Mouse (Mus musculus) hindbrain, postnatal 0 days (tissue): ENCODE data around the gene Nop9. TPM values are rescaled to one million over a fixed set of nuclear protein-coding genes. Genes with fewer than 3 reads are reported as not detected.

Experiments
- ATAC-seq: fragments of 200-750 bp; cut with Nextera tagmentation; 2 replicates; pipeline ENCODE4 v1.8.0; 2017; ENCODE audit warnings: mild to moderate bottlenecking, moderate TSS enrichment, moderate library complexity
- DNase-seq: peaks from one replicate; pipeline ENCODE4 v3.0.0-alpha.2; 2015; ENCODE audit warnings: low spot score
- H3K27ac ChIP-seq: fragments of 300-500 bp; sonication (generic); 2 replicates; pipeline ENCODE4 v1.5.1; 2014; ENCODE audit warnings: mild to moderate bottlenecking
- H3K27me3 ChIP-seq: fragments of 300-500 bp; sonication (generic); 2 replicates; pipeline ENCODE4 v1.6.1; 2014; ENCODE audit warnings: low read length, mixed read lengths; ENCODE audit not compliant: insufficient read depth
- H3K36me3 ChIP-seq: fragments of 300-500 bp; sonication (generic); 2 replicates; pipeline ENCODE4 v1.6.1; 2014; ENCODE audit warnings: low read length, mixed read lengths; ENCODE audit not compliant: insufficient read depth
- H3K4me1 ChIP-seq: fragments of 300-500 bp; sonication (generic); 2 replicates; pipeline ENCODE4 v1.6.1; 2014; ENCODE audit warnings: antibody characterized with exemption, low read length, mixed read lengths; ENCODE audit not compliant: insufficient read depth
- H3K4me2 ChIP-seq: fragments of 300-500 bp; sonication (generic); 2 replicates; pipeline ENCODE4 v1.6.1; 2014; ENCODE audit warnings: low read depth, mild to moderate bottlenecking, low read length, moderate library complexity, mixed read lengths
- H3K4me3 ChIP-seq: fragments of 300-500 bp; sonication (generic); 2 replicates; pipeline ENCODE4 v1.5.1; 2014; ENCODE audit warnings: low read length
- H3K9ac ChIP-seq: fragments of 300-500 bp; sonication (generic); replicated peaks from 2 replicates; pipeline ENCODE4 v1.6.1; 2014; ENCODE audit warnings: mild to moderate bottlenecking, low read length, moderate library complexity, mixed read lengths
- H3K9me3 ChIP-seq: fragments of 300-500 bp; sonication (generic); 2 replicates; pipeline ENCODE4 v1.6.1; 2016; ENCODE audit warnings: low read length, mixed read lengths
- CTCF ChIP-seq: IDR thresholded peaks from 2 replicates; pipeline ENCODE4 v1.5.1; 2016; ENCODE audit warnings: antibody characterized with exemption, control low read depth, low read depth
- WGBS: fragments of 180-500 bp; shearing (Covaris S2); extraction: QIAGEN DNeasy Blood & Tissue Kit; methylation state at CpG from one replicate; pipeline ENCODE4 v1.1.7; 2014; 5-methylcytosine and 5-hydroxymethylcytosine counted together
- polyA plus RNA-seq: library from polyadenylated mRNA; unstranded; fragments of >200 nt; fragmentation: Nextera tagmentation; extraction: Ambion mirVana; gene quantifications from 2 replicates; pipeline ENCODE4 v1.2.1, GENCODE M21; 2015
- total RNA-seq: library from RNA; depleted of rRNA; stranded (reverse); fragments of >200 nt; gene quantifications from 2 replicates; pipeline ENCODE4 v1.2.3, GENCODE M21; 2014

Gene Nop9
- total and polyA plus RNA-seq, 2 experiments from 2014 or later, result 23.0 to 28.9 TPM

DNA sequence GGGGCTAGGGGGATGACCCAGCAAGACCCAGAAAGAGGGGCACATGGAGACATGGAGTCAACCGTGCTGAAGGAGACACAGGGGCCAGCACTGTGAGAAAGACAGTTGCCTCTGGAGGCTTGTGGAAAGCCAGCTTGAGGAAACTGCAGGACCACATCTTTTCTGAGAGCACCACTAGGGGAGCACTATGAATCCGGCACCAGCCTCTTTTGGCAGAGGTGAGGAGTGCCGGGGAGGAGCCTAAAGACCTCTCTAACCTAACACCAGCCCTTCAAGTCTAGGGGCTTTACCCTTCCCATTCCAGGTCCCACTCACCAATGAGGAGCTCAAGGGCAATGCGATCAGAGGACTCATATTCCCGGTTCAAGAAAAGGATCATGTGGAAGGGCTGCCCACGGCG, 33.7 kb upstream of the Nop9 start:
- DNase-seq (no peak), ATAC-seq (no peak)
- Histone ChIP-seq H3K9ac (no peak overlapping the region), H3K4me3 (no peak overlapping the region), H3K36me3 (no peaks in the 10 kb centered on the region), H3K4me2 (no peak overlapping the region), H3K9me3 (no peaks in the 10 kb centered on the region), H3K27ac (no peak overlapping the region), H3K4me1 (no peaks in the 10 kb centered on the region; the same call in 1 of the 2 replicates), H3K27me3 (0 out of 2 replicates have a peak, but pooled peaks cover 5% of the 10 kb centered on the region)
- TF ChIP-seq CTCF, result no peak
- WGBS, result 85% methylated on average over 7 of the region's 7 CpGs

DNA sequence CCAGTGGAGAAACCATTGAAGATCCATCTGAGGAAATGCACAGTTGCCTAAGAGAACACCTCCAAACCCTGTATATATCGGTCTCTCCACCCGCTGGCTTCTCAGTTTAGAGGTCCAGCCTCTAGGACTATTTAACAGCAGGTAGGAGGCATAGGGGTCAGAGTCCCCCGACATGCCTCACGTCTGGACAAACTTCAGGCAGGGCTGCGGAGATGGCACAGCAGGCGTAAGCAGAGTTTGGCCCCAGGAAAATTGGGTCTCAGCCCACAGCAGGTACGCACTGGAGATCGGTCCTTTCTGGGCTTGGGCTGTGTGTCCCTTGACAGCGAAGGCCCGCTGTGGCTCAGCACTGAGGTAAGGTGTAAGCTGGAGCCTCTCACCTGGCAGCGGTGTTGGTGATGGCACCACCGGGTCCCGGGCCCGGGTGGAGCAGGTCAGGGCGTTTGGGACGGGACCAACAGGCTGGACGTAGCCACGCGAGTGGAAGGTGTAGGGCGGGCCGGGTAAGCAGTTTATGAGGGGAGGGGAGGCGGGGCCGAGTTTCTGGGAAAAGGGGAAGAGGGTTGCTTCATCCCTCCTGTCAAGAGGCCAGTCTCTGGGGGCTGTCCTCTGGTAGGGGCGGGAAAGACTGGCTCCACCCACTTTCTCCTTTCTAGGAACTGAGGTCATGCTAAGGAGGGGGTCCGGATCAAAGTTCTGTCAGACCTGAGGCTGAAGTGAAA, 32.3 kb upstream of the Nop9 start:
- no peak overlapping the region for H3K4me3 ChIP-seq
- H3K4me2 ChIP-seq, result no peak overlapping the region
- no peak for DNase-seq
- TF ChIP-seq CTCF, result no peak
- ATAC-seq, result no peak
- H3K27ac ChIP-seq, result no peak overlapping the region
- no peaks in the 10 kb centered on the region; the same call in 1 of the 2 replicates for H3K4me1 ChIP-seq
- no peaks in the 10 kb centered on the region for H3K9me3 ChIP-seq
- H3K9ac ChIP-seq, result no peak overlapping the region
- H3K27me3 ChIP-seq, result 0 out of 2 replicates have a peak, but pooled peaks cover 5% of the 10 kb centered on the region
- WGBS, result 15% methylated on average over 25 of the region's 25 CpGs
- no peaks in the 10 kb centered on the region for H3K36me3 ChIP-seq

DNA sequence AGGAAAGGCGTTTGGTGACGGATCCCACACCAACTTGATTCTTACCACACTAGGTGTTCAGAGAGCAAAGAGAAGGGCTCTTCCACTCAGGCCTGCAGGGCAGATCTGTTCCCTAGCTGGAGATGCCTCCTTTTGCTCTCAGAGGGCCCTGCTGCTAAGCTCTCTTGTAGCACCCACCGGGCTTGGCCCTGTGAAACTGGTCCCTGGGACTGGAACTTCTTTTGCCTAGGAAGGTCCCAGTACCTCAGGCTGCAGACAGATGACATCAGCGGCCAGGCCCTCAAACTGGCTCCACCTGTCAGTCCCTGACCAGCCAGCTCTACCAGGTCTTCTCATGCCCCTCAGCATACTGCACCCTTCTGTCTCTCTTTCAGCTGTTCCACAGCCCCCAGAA, 31.8 kb upstream of the Nop9 start, which contains the start of gene Tgm1:
Tgm1 (minus strand) TSS at position 198 of the 394 bp plus-strand sequence.
- Histone ChIP-seq H3K4me1 (no peaks in the 10 kb centered on the region; the same call in 1 of the 2 replicates), H3K9ac (no peak within 1 kb of the TSS), H3K9me3 (no peaks in the 10 kb centered on the region), H3K4me3 (no peak within 1 kb of the TSS), H3K27ac (no peak within 1 kb of the TSS), H3K36me3 (0 out of 2 replicates have a peak, but pooled peaks cover 3% of the 10 kb centered on the region), H3K27me3 (0 out of 2 replicates have a peak, but pooled peaks cover 5% of the 10 kb centered on the region), H3K4me2 (no peak within 1 kb of the TSS)
- TF ChIP-seq CTCF, result no peak
- no peak for ATAC-seq
- no peak for DNase-seq
- 34% methylated on average over 4 of the region's 4 CpGs for WGBS

DNA sequence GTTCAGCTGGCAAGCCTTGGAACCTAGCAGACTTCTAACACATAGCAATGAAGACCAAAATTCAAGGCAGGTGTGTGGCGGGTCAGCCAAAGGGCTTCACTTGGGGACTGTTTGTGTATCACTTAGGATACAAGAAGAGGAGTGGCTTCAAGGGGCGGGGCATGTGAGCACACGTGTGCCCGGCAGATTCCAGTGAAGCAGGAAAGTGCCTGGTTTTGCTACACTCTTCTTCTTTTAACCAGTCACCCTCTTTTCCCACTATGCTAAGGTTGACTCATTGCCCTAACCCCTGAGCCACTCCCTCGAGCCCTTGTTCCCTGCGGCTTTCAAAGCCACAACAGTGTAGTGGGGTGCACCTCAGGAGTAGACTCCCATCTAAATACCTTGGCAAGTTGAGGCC, 30.6 kb upstream of the Nop9 start:
- DNase-seq (no peak), ATAC-seq (no peak)
- no peaks in the 10 kb centered on the region for H3K9me3 ChIP-seq
- no peak overlapping the region for H3K27ac ChIP-seq
- no peak overlapping the region for H3K9ac ChIP-seq
- no peak overlapping the region for H3K4me2 ChIP-seq
- no peak overlapping the region for H3K4me3 ChIP-seq
- H3K4me1 ChIP-seq, result no peaks in the 10 kb centered on the region; the same call in 1 of the 2 replicates
- no peak for TF ChIP-seq CTCF
- WGBS, result 47% methylated on average over 6 of the region's 6 CpGs
- H3K36me3 ChIP-seq, result 0 out of 2 replicates have a peak, but pooled peaks cover 3% of the 10 kb centered on the region
- H3K27me3 ChIP-seq, result 0 out of 2 replicates have a peak, but pooled peaks cover 5% of the 10 kb centered on the region

DNA sequence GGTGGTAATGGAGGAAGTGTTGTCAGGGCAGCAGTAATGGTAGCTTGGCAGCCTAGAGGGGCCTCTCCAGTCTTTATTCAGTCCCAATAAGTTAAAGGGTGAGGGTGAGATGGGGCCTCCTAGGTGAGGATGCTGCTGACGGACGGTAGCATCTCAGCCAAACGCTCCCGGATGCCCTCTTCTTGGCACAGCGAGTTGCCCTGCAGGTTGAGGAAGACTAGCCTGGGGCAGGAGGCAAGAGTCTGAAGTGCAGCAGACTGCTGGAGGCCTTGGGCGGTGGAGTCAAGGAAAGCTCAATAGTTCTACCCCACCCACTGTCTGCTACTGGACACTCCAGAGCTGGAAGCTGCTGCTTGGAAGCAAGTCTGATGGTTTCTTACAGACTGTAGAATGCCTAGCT, 29.2 kb upstream of the Nop9 start:
- DNase-seq (no peak), ATAC-seq (no peak)
- H3K9me3 ChIP-seq, result no peaks in the 10 kb centered on the region
- H3K4me2 ChIP-seq, result no peak overlapping the region
- WGBS, result 93% methylated on average over 6 of the region's 6 CpGs
- no peak overlapping the region for H3K27ac ChIP-seq
- no peak for TF ChIP-seq CTCF
- H3K4me3 ChIP-seq, result no peak overlapping the region
- 0 out of 2 replicates have a peak, but pooled peaks cover 3% of the 10 kb centered on the region for H3K36me3 ChIP-seq
- H3K4me1 ChIP-seq, result peaks cover 1% of the 10 kb centered on the region; the same call in 1 of the 2 replicates
- H3K9ac ChIP-seq, result no peak overlapping the region
- 0 out of 2 replicates have a peak, but pooled peaks cover 5% of the 10 kb centered on the region for H3K27me3 ChIP-seq

DNA sequence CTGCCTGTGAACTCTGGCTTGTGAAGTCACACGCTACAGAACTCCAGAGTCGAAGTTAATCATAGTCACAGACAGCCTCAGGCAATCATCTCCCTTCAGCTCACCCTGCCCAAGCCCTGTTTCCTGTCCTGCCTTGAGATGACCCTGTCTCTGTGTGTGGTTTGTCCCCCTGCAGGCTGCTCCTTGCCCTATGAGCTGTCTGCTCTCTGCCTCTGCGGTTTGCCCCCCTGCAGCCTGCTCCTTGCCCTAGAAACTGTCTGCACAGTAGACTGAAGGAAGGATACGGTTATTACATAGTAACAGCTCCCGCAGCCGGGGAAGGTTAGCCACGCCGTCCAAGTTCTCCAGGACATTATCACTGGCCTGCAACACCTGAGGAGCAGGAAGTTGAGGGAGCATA, 28.6 kb upstream of the Nop9 start:
- Histone ChIP-seq H3K36me3 (0 out of 2 replicates have a peak, but pooled peaks cover 3% of the 10 kb centered on the region), H3K4me3 (no peak overlapping the region), H3K27me3 (0 out of 2 replicates have a peak, but pooled peaks cover 5% of the 10 kb centered on the region), H3K9ac (no peak overlapping the region), H3K27ac (no peak overlapping the region), H3K9me3 (no peaks in the 10 kb centered on the region), H3K4me1 (peaks cover 4% of the 10 kb centered on the region; the same call in 1 of the 2 replicates), H3K4me2 (no peak overlapping the region)
- 83% methylated on average over 8 of the region's 8 CpGs for WGBS
- no peak for DNase-seq
- no peak for TF ChIP-seq CTCF
- no peak for ATAC-seq

DNA sequence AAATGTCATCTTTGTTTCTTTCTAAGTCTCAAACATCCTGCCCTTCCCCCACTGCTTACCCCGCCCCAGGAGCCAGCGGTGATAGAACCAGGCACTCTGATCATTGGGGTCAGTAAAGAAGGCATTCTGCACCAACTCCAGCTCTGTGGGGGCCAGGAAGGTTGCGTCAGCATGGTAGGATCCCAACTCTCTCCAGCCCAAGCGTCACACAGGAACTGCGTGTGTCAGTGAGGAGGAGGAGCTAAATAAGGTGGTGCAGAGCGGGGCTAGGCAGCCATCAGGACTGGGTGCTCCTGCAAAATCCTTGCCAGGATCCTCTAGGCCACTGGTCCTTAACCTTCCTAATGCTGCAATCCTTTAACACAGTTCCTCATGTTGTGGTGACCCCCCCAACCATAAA, 25.8 kb upstream of the Nop9 start:
- H3K4me3 ChIP-seq, result no peak overlapping the region
- WGBS, result 88% methylated on average over 6 of the region's 6 CpGs
- H3K36me3 ChIP-seq, result 0 out of 2 replicates have a peak, but pooled peaks cover 3% of the 10 kb centered on the region
- ATAC-seq, result no peak
- DNase-seq, result no peak
- H3K9me3 ChIP-seq, result no peaks in the 10 kb centered on the region
- H3K27me3 ChIP-seq, result no peaks in the 10 kb centered on the region
- no peak for TF ChIP-seq CTCF
- no peak overlapping the region for H3K27ac ChIP-seq
- no peak overlapping the region for H3K9ac ChIP-seq
- H3K4me2 ChIP-seq, result no peak overlapping the region
- H3K4me1 ChIP-seq, result 0 out of 2 replicates have a peak, but pooled peaks cover 4% of the 10 kb centered on the region
